Mouse (Mus musculus): ENCODE measurements around the gene Prkci. TPM values are rescaled to one million over a fixed set of nuclear protein-coding genes. Genes with fewer than 3 reads are reported as not detected.

Prkci gene
- polyA plus RNA-seq, 1 experiment, result 36.5 TPM

GRCm38 (mm10) chr3:31054888-31055287 is 59.3 kb downstream of the Prkci start:
- no peak for TF ChIP-seq CTCF (IDR thresholded peaks at IDR 0.05; ENCODE audit: borderline replicate concordance, insufficient read depth, low read depth, low read length)
- TF ChIP-seq POLR2A (IDR thresholded peaks at IDR 0.05; ENCODE audit: borderline replicate concordance, insufficient read depth, low read length), result no peak
- Histone ChIP-seq H3K4me3 (replicated peaks; ENCODE audit: insufficient read depth, low read depth, low read length) (no peak overlapping the region), H3K27ac (ENCODE audit: insufficient read depth, low read length) (no peak overlapping the region), H3K4me1 (ENCODE audit: control insufficient read depth, insufficient read depth, low read length) (no peaks in the 10 kb centered on the region), H3K27me3 (ENCODE audit: control insufficient read depth, insufficient read depth, low read length) (no peaks in the 10 kb centered on the region)
- WGBS, result 79% methylated on average over 8 of the region's 8 CpGs
- DNase-seq, result no peak

DNA sequence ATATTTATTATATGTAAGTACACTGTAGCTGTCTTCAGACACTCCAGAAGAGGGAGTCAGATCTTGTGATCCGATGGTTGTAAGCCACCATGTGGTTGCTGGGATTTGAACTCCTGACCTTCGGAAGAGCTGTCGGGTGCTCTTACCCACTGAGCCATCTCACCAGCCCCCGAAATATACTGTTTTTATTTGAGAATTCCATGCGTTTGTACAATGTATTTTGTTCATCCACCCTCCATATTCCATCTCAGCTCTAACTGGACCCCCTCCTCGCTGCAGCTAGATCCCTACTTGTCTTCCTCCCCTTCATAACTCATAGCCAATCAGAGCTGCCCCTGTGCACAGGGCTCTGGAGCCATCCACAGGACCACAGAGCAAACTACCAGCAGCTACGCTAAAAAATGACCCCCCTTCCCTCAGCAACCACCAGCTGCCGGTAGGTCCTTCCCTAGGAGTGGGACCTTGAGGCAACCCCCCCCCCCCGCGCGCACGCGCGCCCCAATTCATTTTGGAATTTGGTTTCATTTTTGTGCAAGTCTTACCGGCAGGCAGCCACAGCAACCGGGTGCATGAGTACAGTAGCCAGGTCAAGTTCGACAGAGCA is 60.6 kb downstream of the Prkci start:
- WGBS, result 22% methylated on average over 17 of the region's 17 CpGs

GRCm38 (mm10) chr3:31056651-31057627 is 61.4 kb downstream of the Prkci start:
- Histone ChIP-seq H3K27ac (ENCODE audit: insufficient read depth, low read length) (no peak overlapping the region), H3K4me1 (ENCODE audit: control insufficient read depth, insufficient read depth, low read length) (no peaks in the 10 kb centered on the region), H3K27me3 (ENCODE audit: control insufficient read depth, insufficient read depth, low read length) (no peaks in the 10 kb centered on the region), H3K4me3 (replicated peaks; ENCODE audit: insufficient read depth, low read depth, low read length) (peak overlapping the region; percentile 68)
- WGBS, result 1% methylated on average over 30 of the region's 30 CpGs
- peak; percentile 64 to 76 for DNase-seq
- TF ChIP-seq POLR2A (IDR thresholded peaks at IDR 0.05; ENCODE audit: borderline replicate concordance, insufficient read depth, low read length) (no peak), CTCF (IDR thresholded peaks at IDR 0.05; ENCODE audit: borderline replicate concordance, insufficient read depth, low read depth, low read length) (peak; percentile 91)

More for the DNA sequence above, 60.6 kb downstream of the Prkci start:
- DNase-seq, result peak in 1 of 2 experiments; percentile 16
- peak overlapping the region; percentile 68 for H3K4me3 ChIP-seq (replicated peaks; ENCODE audit: insufficient read depth, low read depth, low read length)
- no peaks in the 10 kb centered on the region for H3K4me1 ChIP-seq (ENCODE audit: control insufficient read depth, insufficient read depth, low read length)
- no peak overlapping the region for H3K27ac ChIP-seq (ENCODE audit: insufficient read depth, low read length)
- TF ChIP-seq CTCF (IDR thresholded peaks at IDR 0.05; ENCODE audit: borderline replicate concordance, insufficient read depth, low read depth, low read length), result no peak
- TF ChIP-seq POLR2A (IDR thresholded peaks at IDR 0.05; ENCODE audit: borderline replicate concordance, insufficient read depth, low read length), result no peak
- H3K27me3 ChIP-seq (ENCODE audit: control insufficient read depth, insufficient read depth, low read length), result no peaks in the 10 kb centered on the region

GRCm38 (mm10) chr3:31060745-31061102 is 65.2 kb downstream of the Prkci start:
- TF ChIP-seq POLR2A (IDR thresholded peaks at IDR 0.05; ENCODE audit: borderline replicate concordance, insufficient read depth, low read length), result no peak
- no peak for TF ChIP-seq CTCF (IDR thresholded peaks at IDR 0.05; ENCODE audit: borderline replicate concordance, insufficient read depth, low read depth, low read length)
- H3K4me1 ChIP-seq (ENCODE audit: control insufficient read depth, insufficient read depth, low read length), result no peaks in the 10 kb centered on the region
- no peaks in the 10 kb centered on the region for H3K27me3 ChIP-seq (ENCODE audit: control insufficient read depth, insufficient read depth, low read length)
- 74% methylated on average over 8 of the region's 8 CpGs for WGBS
- no peak overlapping the region for H3K27ac ChIP-seq (ENCODE audit: insufficient read depth, low read length)
- H3K4me3 ChIP-seq (replicated peaks; ENCODE audit: insufficient read depth, low read depth, low read length), result no peak overlapping the region
- no peak for DNase-seq

DNA sequence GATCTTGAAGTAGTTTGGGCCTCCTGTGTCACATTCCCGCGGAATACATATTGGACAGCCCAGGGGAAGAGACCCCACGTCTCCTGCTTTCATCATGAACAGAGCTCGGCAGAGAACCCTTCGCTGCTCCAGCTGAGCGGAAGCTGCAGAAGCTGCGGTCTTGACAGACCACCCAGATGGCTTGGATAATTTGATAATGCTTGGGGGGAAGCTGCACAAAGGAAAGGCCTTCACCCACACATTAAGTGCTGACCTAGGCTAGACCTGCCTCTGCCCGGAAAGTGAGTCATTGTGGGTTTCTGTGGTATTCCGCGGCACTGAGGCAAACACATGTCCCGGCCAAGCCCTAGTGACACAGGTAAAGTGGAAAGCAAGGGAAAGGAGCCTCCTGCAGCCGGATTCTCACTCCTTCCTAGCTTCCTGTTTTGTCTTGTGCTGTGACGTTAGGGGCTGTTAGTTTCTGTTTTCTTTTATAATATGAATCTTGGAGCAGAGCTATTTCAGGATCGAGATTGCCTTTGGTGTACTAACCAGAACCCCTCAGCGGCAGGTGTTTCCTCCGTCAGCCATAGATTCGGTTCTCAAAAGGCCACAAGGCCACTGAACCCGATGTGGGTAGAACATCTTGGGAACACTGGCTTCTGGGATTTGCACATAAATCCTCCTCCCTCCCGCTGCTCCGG is 65.7 kb downstream of the Prkci start:
- no peaks in the 10 kb centered on the region for H3K4me1 ChIP-seq (ENCODE audit: control insufficient read depth, insufficient read depth, low read length)
- TF ChIP-seq CTCF (IDR thresholded peaks at IDR 0.05; ENCODE audit: borderline replicate concordance, insufficient read depth, low read depth, low read length) (no peak), POLR2A (IDR thresholded peaks at IDR 0.05; ENCODE audit: borderline replicate concordance, insufficient read depth, low read length) (no peak)
- DNase-seq, result no peak
- H3K27me3 ChIP-seq (ENCODE audit: control insufficient read depth, insufficient read depth, low read length), result no peaks in the 10 kb centered on the region
- no peak overlapping the region for H3K4me3 ChIP-seq (replicated peaks; ENCODE audit: insufficient read depth, low read depth, low read length)
- 70% methylated on average over 20 of the region's 20 CpGs for WGBS
- H3K27ac ChIP-seq (ENCODE audit: insufficient read depth, low read length), result no peak overlapping the region

GRCm38 (mm10) chr3:31061786-31062120 is 66.2 kb downstream of the Prkci start:
- TF ChIP-seq CTCF (IDR thresholded peaks at IDR 0.05; ENCODE audit: borderline replicate concordance, insufficient read depth, low read depth, low read length), result no peak
- TF ChIP-seq POLR2A (IDR thresholded peaks at IDR 0.05; ENCODE audit: borderline replicate concordance, insufficient read depth, low read length), result no peak

GRCm38 (mm10) chr3:31062325-31062724 is 66.8 kb downstream of the Prkci start:
- Histone ChIP-seq H3K4me3 (replicated peaks; ENCODE audit: insufficient read depth, low read depth, low read length) (no peak overlapping the region), H3K4me1 (ENCODE audit: control insufficient read depth, insufficient read depth, low read length) (no peaks in the 10 kb centered on the region), H3K27ac (ENCODE audit: insufficient read depth, low read length) (no peak overlapping the region), H3K27me3 (ENCODE audit: control insufficient read depth, insufficient read depth, low read length) (no peaks in the 10 kb centered on the region)
- TF ChIP-seq POLR2A (IDR thresholded peaks at IDR 0.05; ENCODE audit: borderline replicate concordance, insufficient read depth, low read length), result no peak
- no peak for TF ChIP-seq CTCF (IDR thresholded peaks at IDR 0.05; ENCODE audit: borderline replicate concordance, insufficient read depth, low read depth, low read length)
- DNase-seq, result no peak
- 86% methylated on average over 7 of the region's 7 CpGs for WGBS

More at GRCm38 (mm10) chr3:31061786-31062120, 66.2 kb downstream of the Prkci start:
- Histone ChIP-seq H3K4me3 (replicated peaks; ENCODE audit: insufficient read depth, low read depth, low read length) (no peak overlapping the region), H3K27ac (ENCODE audit: insufficient read depth, low read length) (no peak overlapping the region), H3K27me3 (ENCODE audit: control insufficient read depth, insufficient read depth, low read length) (no peaks in the 10 kb centered on the region), H3K4me1 (ENCODE audit: control insufficient read depth, insufficient read depth, low read length) (no peaks in the 10 kb centered on the region)
- no peak for DNase-seq
- 70% methylated on average over 4 of the region's 4 CpGs for WGBS
